Mouse (Mus musculus): ENCODE results near the gene Cpm.

DNA sequence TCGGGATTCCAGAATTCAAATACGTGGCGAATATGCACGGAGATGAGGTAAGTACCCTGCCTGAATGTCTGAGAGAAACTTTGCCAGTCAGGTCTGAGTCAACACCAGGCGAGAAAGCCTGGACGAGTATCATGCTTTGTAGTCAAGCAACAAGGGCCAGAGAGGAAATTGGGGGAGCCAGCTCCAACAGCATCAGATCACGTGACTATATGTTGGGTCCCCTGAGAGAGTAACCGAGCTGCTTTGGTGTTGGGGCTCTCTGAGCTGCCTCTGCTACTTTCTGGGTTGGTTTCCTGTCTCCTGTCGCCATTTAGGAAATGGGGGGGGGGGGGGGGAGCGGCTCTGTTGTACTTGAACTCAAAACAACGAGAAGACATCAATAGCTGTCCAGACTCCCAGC is 30.5 kb downstream of the Cpm start:
- no peak for TF ChIP-seq POLR2A (IDR thresholded peaks at IDR 0.05; ENCODE audit: insufficient read depth, low read length)
- TF ChIP-seq CTCF (IDR thresholded peaks at IDR 0.05; ENCODE audit: low read depth, low read length) = no peak

All from ES-Bruce4 (cell line).